Mouse (Mus musculus) layer of hippocampus, postnatal 25 days (tissue): ENCODE measurements around the gene Tor4a. TPM values are rescaled to one million over a fixed set of nuclear protein-coding genes. Genes with fewer than 3 reads are reported as not detected.

Experiments
- DNase-seq, 2 experiments: peaks; one replicate each; pipeline ENCODE4 v3.0.0; 2022; ENCODE audit warnings: mixed read lengths in 2 of 2, low spot score in 1 of 2; ENCODE audit errors: extremely low spot score in 1 of 2
- total RNA-seq, 2 experiments: library from RNA; stranded (reverse); gene quantifications; 2 replicates each; pipeline ENCODE4 v1.2.3; 2021

Gene Tor4a
- 1 to 10 TPM; 1.5 TPM for total RNA-seq

DNA sequence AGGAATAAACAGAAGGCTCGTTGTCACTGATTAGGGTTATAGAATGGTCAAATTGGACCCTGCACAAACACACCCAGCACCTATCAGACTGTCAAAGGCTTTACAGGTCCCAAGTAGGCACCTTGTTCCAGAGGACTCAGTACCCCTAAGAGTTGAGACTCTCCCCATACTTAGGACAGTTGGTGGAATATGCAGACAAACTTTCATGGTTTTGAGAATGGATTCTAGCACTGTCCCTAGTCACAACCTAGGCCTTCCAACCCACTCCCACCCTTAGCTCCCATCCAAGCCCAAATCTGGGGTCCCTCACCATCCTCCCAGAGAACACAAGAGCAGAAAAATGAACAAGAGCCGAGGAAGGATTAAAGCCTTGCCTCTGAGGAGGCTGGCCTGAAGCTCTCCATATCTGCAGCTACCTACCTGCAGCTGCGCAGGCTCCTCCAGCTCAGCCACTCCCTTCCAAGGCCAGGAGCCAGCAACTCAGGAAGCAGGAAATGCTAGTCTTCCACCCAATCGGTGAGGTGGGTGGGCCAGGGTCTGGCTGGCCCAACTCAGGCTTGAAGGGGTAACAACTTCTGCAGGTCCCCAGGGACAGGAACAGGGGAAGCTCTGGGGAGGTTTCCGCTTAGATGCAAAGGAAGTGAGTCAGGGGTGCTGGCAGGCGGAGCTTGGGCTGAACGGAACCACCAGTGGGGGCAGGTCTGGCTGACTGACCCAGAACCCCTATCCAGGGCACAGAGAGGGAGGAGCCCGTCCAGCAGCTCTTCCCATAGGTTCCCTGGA is at the start of gene Tor4a:
Tor4a (minus strand) TSS at position 715 of the 783 bp plus-strand sequence.
- DNase-seq = no peak

DNA sequence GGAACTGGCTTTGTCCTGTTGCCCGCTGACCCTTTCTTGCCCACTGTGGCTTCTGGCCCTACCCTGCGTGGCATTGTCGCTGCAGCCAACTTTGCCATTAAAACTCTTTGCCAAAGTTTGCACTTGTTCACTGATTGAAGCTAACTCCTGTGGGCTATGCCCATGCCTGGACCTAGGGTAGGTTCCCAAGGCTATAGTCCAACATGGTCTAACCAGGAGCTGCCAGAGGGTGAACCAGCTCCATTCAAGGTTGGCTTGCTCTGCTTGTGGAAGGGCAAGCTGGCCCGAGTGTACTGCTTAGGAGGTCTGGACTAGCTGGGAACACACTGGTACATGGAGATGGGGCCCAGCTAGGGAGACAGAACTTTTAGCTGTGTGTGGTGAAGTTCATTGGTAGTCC is 47.5 kb upstream of the Tor4a start:
- DNase-seq = no peak

DNA sequence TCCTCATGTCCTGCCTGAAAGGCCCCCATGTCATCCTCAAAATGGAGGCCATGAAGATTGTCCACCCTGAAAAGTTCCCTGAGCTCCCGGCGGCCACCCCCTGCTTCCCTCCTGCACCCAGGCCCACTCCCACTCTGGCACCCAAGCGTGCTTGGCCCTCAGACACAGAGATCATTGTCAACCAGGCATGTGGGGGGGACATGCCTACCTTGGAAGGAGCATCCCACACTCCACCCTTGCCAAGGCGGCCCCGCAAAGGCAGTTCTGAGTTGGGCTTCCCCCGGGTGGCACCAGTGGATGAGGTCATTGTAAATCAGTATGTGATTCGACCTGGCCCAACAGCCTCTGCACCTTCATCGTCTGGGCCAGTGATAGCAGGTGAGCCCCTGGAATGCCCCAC is 46.7 kb upstream of the Tor4a start:
- DNase-seq = no peak

DNA sequence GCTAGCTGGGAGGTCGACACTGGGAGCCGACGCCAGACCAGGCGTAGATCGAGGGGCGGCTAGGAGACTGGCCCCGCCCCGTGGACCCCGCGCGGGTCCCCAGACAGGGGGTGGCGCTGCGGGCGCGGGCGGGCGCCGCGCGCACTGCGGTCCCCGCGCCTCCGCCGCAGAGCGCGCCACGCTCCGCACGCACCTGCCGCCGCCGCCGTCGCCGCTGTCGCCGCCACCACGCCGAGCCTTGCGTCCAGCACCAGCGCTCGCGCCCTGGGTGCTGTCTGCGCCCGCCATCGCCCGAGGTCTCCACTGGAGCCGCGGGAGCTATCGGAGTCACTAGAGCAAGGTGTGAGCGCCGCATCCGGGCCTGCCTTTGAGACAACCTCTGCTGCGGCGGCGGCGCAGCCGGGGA is 45.4 kb upstream of the Tor4a start, which contains the start of the genes Rnf208 and Cysrt1:
Rnf208 (plus strand) TSS at position 155 of the 406 bp plus-strand sequence.
Cysrt1 (minus strand) TSS at position 352 of the 406 bp plus-strand sequence.
- DNase-seq = peak in 1 of 2 experiments; percentile 44

DNA sequence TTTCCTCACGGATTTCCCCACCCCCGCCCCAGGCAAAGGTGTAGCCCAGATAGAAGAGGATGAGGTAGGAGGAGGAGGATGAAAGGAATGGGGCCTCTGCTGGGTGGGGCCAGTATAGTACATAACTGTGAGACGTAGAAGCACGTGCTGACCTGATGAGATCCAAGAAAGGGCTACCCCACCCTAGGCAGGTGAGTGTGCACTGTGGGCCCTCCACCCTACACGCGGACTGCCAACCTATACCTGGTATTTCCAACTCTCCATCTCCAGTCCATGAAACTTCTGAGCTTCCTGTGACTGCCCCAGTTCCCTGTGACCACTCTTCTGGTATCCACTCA is 44.7 kb upstream of the Tor4a start:
- DNase-seq = no peak

DNA sequence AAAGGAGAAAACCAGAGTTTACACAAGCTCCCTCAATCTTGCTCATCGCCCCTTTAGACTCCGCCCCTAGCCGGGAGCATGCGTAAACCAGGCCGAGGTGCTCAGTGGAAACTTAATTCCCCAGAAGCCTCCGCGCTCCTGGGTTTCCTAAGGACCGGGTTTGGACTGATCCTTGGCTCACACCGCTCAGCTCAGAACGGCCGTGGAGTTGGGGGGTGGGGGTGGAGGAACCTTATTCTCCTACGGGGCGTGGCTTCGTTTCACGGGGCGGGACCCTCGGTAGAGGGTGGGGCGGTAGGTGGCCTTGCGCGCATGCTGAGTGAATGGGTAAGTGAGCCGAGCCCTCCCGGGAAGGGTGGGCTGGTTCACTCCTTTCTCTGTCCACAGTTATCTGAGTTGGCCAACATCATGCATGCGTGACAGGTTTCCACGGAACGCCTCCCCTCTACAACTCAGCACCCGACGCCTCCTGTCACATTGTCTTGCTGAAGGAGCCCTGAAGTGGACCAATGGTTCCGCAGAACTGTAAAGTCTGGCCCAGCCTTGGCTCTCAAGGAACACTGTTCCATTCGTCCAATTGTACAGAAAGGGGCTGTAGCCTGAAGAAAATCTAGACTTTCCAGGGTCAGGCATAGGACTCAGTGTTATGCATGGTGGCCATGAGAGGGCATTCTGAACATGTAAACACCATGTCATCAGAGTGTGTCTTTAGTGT is 44.2 kb upstream of the Tor4a start:
- DNase-seq = peak; percentile 36 to 46

DNA sequence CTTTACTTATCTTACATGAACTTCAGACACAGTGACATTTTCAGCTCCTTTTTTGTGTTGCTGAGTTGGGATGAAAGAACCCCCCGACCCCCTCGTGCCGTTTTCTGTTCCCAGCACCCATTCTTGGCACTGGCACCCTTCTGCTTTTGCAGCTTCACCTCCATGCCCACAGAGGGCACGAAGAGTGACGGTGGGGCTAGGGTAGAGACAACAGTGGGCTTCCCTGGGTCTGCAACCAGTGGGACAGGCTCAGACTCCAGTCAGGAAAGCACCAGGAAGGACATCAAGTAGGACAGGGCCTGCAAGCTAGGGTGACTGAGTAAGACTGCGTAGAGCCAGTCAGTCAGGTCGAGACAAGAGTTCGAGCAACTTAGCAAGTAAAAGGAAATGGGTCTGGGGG is 43.6 kb upstream of the Tor4a start:
- DNase-seq = no peak

DNA sequence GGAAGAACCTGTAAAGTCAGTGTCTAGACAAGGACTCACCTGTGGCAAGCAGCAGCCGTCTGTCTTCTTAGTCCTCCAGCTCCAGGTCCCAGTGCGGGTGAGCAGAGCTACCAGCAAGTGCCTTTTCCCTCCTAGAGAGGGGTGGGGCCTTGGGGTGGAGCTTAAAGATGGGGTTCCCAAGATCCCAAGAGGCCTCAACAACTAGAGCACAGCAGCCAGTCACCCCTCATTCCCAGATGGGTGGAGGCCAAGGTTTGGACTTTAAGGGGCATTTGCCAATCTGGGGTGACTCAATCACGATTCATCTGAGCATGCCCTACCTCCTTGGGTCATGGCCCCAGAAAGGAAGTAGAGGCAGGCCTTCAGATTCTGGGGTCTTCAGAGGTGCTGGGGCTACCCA is 43.1 kb upstream of the Tor4a start:
- no peak for DNase-seq

DNA sequence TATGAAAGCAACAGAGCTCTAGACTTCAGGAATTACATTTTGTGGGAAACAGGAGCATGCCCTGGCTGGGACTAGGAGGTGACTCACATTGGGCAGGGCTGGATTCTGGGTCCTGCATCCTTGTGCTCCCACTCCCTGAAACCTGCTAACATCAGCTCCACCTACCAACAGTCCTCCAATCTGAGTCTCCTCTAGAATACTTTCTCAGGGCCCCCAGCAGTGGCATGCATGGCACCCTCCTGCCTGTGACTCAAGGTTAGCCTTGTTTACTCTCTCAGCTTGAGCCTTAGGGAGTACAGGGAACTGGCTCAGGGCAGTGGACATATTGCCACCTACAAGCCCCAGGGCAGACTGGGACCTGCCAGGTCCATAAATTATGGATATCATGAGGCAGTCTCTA is 41.4 kb upstream of the Tor4a start:
- DNase-seq = no peak

DNA sequence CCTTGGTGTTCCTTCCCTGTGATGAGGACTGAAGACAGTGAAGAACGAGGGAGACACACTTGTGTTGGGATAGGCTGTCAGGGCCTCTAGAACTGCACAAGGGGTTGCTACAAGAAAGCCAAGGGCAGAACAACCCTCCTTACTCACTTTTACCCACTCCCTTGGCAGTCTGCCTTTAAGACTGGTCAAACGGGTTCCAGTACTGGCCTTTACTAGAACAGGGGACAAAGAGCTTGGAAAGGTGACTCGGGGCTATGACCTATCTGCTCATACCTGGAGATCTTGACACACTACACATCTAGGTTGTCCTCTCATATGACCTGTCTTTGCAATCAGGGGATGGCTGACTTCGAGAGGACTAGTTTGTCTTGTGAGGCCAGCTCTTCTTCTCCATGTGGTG is 40.8 kb upstream of the Tor4a start:
- DNase-seq = no peak

DNA sequence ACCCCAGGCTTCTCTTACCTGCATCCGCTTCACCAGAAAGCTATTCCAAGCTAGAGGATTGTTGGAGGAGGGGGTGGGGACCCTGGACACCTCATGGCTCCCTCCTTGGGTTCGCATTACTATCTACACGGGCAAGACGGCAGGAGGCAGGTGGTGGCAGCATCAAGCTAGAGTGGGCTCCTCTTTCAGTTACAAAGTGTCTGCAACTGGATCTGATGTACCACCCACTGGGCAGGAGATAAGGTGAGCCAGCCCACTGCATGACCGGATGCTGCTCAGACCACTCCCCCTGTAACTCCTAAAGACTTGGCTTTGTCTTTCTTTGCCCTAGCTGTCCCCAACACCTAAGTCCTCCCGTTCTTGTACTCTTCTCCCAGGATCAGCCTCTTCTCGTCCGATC is 39.9 kb upstream of the Tor4a start, which contains the start of gene Rnf224:
Rnf224 (minus strand) TSS at position 174 of the 400 bp plus-strand sequence.
- DNase-seq = no peak

DNA sequence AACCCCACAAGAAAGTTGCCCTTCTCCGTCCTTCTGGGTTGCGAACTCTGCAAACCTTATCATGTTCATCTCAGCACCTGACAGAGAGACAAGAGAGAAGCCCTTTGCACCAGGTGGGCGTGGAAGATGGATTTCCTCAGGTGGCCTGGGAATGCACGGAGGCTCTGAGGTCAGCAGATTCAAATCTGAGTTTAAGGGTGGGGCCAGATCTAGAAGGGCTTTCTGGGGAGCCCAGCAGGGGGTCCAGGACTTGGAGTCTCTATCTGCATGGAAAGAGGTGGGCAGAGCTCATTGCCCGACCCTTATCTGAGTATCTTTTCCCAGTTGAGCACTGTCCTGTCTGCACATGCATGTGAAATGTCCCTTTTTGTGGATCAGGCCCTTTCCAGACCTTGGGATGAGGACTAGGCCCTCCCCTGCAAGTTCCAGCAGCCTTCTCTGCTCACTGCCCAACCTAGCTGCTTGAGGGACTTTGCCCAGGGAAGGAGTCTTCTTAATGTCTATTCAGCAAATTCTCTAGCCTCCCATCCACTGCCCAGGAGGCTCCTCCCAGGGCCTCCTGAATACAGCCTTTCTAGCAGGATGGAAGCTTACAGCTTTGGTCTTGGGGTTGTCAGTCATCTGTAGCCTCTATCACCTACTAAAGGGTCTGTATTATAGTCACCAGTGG is 38.0 kb upstream of the Tor4a start:
- no peak for DNase-seq

DNA sequence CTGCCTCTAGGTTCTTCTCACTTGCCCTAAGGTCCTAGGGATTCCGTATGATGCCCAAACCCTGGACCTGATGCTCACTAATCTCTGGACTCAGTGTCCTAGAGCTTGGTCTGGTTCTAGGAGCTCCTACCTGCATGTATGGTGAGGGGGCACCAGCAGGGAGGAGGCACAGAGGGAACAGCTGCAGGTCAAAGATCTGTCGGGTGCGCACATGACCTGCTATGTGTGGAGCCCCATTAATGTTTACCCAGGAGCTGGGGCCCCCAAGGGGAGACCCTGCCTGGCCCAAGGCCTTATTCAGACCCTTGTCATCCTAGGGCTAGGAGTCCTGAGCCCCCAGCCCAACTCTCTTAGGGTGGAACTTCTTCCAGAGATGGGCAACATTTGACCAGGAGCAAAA is 37.4 kb upstream of the Tor4a start, which contains the start of gene Slc34a3:
Slc34a3 (minus strand) TSS at position 315 of the 400 bp plus-strand sequence.
- no peak for DNase-seq

DNA sequence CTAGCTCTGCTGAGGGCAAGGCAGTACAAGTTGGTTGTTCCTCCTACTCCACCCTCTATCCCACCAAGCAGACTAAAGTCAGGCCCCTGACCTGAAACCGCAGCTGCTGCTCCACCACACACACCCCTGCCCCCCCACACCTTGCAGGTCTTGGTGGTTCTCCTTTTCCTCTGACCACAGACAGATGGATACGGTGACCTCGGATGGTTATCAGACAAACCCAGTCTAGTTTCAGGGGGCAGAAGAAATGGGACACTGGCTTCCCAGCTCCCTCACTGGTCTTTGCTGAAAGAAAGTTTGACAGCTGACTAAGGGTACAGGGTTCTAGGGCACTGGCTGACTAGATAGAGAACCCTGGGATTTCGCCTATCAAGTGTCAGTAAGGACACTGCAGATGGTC is 36.7 kb upstream of the Tor4a start:
- no peak for DNase-seq

DNA sequence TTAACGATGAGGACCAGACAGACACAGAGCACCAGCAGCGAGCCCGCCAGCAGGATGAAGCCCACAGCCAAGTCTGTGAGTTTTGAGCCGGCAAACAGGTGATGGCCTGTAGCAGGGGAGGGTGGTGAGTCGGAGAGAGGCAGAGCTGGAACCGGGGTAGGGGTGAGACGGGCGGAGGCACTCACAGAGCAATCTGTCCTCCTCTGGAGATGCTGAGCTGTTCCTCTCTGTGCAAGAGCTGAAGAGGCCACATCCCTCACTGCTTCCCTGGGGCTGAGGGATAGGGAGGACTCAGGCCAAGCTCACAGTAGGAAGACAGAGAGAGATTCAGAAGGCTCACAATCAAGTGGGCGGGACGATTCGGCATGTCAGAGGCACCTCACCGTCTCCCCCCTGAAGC is 34.4 kb upstream of the Tor4a start:
- DNase-seq = no peak

DNA sequence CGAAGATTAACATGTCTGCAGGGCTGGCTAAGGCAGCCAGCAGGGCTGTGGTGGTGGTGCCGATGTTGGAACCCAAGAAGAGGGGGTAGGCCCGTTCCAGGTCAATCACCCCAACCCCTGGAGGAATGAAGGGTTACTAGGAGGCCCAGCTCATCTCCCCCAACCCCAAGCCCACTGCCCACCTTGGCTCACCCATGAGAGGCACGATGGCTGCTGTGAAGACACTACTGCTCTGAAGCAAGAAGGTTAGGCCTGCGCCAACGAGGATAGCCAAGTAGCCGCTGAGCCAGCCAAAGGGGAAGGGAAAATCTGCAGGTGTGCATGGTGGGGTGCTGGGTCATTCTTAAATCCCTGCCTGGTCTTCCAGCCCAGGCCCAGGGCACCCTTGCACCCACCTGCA is 33.9 kb upstream of the Tor4a start:
- no peak for DNase-seq

DNA sequence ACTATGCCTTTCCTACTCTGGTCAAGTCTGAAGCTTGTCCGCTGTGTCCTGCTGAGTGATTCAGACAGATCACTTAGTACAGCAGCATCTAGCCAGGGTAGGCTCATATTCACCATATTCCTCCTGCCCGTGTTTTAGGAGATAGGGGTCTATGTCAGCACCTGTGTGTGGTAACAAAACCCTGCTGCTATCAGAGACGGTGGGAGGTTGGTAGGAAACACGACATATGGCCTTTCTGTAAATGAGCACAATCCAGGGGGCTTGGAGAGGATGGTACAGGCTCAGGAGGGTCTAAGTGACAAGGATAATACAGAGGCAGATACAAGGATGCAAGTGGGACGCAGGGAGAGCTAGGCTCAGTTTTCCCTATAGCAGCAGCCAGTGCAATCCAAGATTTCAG is 32.9 kb upstream of the Tor4a start:
- no peak for DNase-seq

DNA sequence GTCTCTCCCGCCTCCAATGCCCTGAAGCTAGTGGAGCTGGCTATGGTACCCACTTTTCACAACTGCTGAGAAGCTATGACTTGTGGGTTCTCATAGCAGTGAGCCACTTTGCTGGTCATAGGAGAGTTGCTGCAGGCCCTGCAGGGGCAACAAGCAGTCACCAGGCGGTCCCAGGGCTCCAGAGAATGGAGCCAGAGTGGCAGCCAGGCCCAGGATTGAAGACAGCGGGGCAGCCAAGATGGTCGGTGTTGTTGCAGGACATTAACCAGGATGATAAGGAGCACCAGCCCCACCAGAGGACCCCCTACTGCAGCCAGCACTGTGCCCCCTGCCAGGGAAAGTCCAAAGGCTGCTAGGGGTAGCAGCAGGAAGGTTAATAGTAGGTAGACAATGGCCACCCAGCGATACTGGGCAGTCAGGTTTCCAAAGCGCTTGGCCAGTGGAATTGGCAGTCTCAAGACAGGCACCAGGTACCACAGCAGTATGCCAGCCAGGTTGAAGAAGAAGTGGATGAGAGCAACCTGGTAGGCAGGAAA is 32.4 kb upstream of the Tor4a start:
- DNase-seq = no peak

DNA sequence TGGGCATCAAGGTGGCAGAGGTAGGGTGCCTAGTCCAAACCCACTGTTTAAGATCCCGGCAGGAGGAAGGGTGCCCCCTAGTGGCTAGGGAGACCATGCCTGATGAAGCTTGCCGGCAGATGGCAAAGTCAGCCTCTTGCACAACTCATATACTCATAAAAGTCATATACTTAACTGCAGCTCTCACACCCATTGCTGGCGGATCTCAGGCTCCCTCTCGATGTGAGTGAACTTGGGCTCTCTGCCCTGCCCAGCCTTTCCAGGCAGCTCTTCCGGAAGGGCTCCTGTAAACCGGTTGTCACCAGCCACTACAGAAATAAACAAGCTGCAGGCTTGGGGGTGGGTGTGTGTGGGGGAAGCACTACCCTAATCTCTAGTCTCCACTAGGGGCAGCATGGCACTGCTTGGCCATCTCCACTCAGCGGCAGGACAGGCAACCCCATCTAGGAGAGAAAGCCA is 31.8 kb upstream of the Tor4a start:
- DNase-seq = peak; percentile 65 to 88

DNA sequence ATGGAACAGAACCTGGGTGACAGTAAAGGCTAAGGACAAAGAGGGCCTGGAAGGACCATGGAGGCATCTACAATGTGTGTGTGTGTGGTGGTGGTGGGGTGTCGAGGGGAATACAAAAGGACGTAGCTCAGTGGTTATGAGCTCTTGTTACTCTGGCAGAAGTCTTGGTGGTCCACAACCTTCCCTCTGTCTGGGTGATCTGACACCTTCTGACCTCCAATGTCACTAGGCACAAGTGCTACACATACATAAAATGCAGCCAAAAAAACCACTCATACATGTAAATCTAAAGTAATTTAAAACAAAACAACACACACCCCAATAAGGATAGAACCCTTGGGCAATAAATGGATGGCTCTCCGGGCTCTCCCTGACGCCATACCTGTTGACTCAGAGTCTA is 30.7 kb upstream of the Tor4a start:
- no peak for DNase-seq

DNA sequence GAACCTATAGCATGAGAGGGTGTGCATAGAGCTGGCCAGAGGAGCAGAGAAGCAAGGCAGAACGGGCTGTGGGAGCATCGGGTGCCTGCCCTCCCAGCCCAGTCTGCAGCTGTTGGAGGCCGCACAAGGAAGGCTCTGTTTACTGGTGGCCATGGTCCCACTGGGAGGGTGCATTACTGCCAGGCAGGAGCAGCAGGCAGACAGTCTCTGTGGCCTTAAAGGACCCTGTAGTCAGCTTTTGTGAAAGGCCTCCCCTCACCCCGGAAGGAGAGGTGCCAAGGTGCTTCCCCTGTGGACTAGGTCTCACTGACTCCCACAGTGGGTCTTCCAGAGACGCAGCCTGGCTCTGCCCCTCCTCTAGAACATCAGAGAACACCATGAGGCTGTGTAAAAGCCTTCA is 30.2 kb upstream of the Tor4a start:
- peak in 1 of 2 experiments; percentile 26 for DNase-seq
